Mouse (Mus musculus): Measurements from ENCODE around the gene Gm49776. TPM values are rescaled to one million over a fixed set of nuclear protein-coding genes. Genes with fewer than 3 reads are reported as not detected.

Gene Gm49776
- polyA plus RNA-seq, 1 experiment from 2014 or later = not detected

- no peaks in the 10 kb centered on the region for H3K9me3 ChIP-seq (ENCODE audit: control insufficient read depth, low read length)
- ATAC-seq (ENCODE audit: low FRiP score) (no peak), DNase-seq (ENCODE audit: low spot score, missing footprints) (no peak)
- peaks cover 39% of the 10 kb centered on the region for H3K36me3 ChIP-seq (ENCODE audit: control insufficient read depth, insufficient read depth, low read length)
- H3K4me1 ChIP-seq (ENCODE audit: control insufficient read depth, insufficient read depth, low read length) = peaks cover 18% of the 10 kb centered on the region
- H3K4me2 ChIP-seq = no peak overlapping the region
- no peak overlapping the region for H3K27ac ChIP-seq (ENCODE audit: low read depth, low read length)
- WGBS = 86% methylated on average over 6 of the region's 6 CpGs
- H3K27me3 ChIP-seq (ENCODE audit: control insufficient read depth, insufficient read depth, low read length) = no peaks in the 10 kb centered on the region
- H3K9ac ChIP-seq (ENCODE audit: low read length) = no peak overlapping the region
- H3K4me3 ChIP-seq (ENCODE audit: low read depth, low read length) = no peak overlapping the region
These were observed 5.4 kb downstream of the Gm49776 start for GRCm38 (mm10) chr16:18252736-18253135.

DNA sequence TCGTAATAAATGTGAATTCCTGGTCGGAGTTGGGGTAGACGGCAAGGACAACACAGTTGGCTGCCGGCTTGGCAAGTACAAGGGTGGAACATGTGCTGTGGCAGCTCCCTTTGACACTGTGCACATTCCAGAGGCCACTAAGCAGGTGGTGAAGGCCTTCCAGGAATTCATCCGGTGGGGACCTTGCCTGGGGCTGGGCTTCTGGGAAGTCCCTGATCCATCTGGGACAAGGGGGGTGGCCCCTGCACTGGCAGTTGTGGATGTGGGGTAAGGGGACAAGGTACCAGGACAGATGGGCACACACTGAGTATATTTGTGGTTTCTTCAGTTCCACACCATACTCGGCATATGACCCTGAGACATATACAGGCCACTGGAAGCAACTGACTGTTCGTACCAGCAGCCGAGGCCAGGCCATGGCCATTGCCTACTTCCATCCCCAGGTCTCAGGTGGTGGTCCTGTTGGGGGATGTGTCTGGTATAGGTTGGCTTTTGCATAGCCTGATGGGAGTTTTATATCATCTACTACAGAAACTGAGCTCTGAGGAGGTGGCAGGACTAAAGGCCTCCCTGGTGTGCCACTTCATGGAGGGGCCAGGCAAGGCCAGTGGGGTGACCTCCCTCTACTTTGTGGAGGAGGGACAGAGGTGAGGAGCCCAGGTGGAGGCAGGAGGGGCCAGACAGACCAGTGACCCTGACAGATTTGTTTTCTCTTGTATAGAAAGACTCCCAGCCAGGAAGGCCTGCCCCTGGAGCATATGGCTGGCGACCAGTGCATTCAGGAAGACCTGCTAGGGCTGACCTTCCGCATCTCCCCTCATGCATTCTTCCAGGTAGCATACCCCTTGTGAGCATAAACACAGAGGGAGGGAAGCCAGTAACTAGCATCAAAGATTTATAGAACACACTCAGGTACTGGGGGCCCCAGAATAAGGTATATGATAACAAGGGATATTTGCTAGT lies 7.0 kb downstream of the Gm49776 start:
- Histone ChIP-seq H3K4me2 (peak overlapping the region; percentile 92), H3K4me1 (ENCODE audit: control insufficient read depth, insufficient read depth, low read length) (peaks cover 28% of the 10 kb centered on the region), H3K27ac (ENCODE audit: low read depth, low read length) (0 out of 2 replicates have a peak overlapping the region, but pooled peaks have one; percentile 6), H3K4me3 (ENCODE audit: low read depth, low read length) (0 out of 2 replicates have a peak overlapping the region, but pooled peaks have one; percentile 15), H3K36me3 (ENCODE audit: control insufficient read depth, insufficient read depth, low read length) (peaks cover 30% of the 10 kb centered on the region), H3K27me3 (ENCODE audit: control insufficient read depth, insufficient read depth, low read length) (no peaks in the 10 kb centered on the region), H3K9ac (ENCODE audit: low read length) (peak overlapping the region; percentile 93; the same call in 1 of the 2 replicates), H3K9me3 (ENCODE audit: control insufficient read depth, low read length) (no peaks in the 10 kb centered on the region)
- 76% methylated on average over 10 of the region's 10 CpGs for WGBS
- DNase-seq (ENCODE audit: low spot score, missing footprints) = peak; percentile 89
- ATAC-seq (ENCODE audit: low FRiP score) = no peak

DNA sequence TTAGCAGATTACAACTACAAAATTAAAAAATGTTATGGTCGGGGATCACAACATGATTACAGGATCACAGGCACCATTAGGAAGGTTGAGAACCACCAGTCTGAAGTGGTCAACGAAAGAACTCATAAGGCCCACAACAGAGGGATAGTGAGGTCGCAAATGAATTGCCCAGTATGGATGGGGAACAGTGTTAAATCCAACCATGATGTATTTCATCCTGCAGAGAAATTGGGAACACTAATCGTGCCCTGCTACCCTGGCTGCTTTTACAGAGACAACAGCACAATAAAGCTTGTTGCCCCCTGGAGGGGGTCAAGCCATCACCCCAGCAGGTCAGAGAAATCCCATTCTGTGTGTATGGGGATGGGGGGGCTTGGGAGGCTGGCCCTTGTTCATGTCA lies 7.9 kb downstream of the Gm49776 start:
- no peak for DNase-seq (ENCODE audit: low spot score, missing footprints)
- Histone ChIP-seq H3K36me3 (ENCODE audit: control insufficient read depth, insufficient read depth, low read length) (peaks cover 36% of the 10 kb centered on the region), H3K4me2 (peak overlapping the region; percentile 92), H3K4me1 (ENCODE audit: control insufficient read depth, insufficient read depth, low read length) (peaks cover 30% of the 10 kb centered on the region), H3K9me3 (ENCODE audit: control insufficient read depth, low read length) (no peaks in the 10 kb centered on the region), H3K9ac (ENCODE audit: low read length) (peak overlapping the region; percentile 93), H3K27ac (ENCODE audit: low read depth, low read length) (no peak overlapping the region), H3K4me3 (ENCODE audit: low read depth, low read length) (peak overlapping the region; percentile 96), H3K27me3 (ENCODE audit: control insufficient read depth, insufficient read depth, low read length) (no peaks in the 10 kb centered on the region)
- no peak for ATAC-seq (ENCODE audit: low FRiP score)
- WGBS = 54% methylated on average over 4 of the region's 4 CpGs

- peaks cover 43% of the 10 kb centered on the region for H3K36me3 ChIP-seq (ENCODE audit: control insufficient read depth, insufficient read depth, low read length)
- 9% methylated on average over 27 of the region's 27 CpGs for WGBS
- no peak for DNase-seq (ENCODE audit: low spot score, missing footprints)
- H3K4me3 ChIP-seq (ENCODE audit: low read depth, low read length) = peak overlapping the region; percentile 96
- no peaks in the 10 kb centered on the region for H3K27me3 ChIP-seq (ENCODE audit: control insufficient read depth, insufficient read depth, low read length)
- peak; percentile 19 for ATAC-seq (ENCODE audit: low FRiP score)
- H3K4me2 ChIP-seq = peak overlapping the region; percentile 92
- peak overlapping the region; percentile 93 for H3K9ac ChIP-seq (ENCODE audit: low read length)
- no peaks in the 10 kb centered on the region for H3K9me3 ChIP-seq (ENCODE audit: control insufficient read depth, low read length)
- peaks cover 30% of the 10 kb centered on the region for H3K4me1 ChIP-seq (ENCODE audit: control insufficient read depth, insufficient read depth, low read length)
- peak overlapping the region; percentile 82 for H3K27ac ChIP-seq (ENCODE audit: low read depth, low read length)
These were observed 8.7 kb downstream of the Gm49776 start for GRCm38 (mm10) chr16:18249364-18249967.

- Histone ChIP-seq H3K27me3 (ENCODE audit: control insufficient read depth, insufficient read depth, low read length) (no peaks in the 10 kb centered on the region), H3K4me3 (ENCODE audit: low read depth, low read length) (peak within 1 kb of the TSS; percentile 96), H3K4me2 (peak within 1 kb of the TSS; percentile 92), H3K27ac (ENCODE audit: low read depth, low read length) (peak within 1 kb of the TSS; percentile 82), H3K36me3 (ENCODE audit: control insufficient read depth, insufficient read depth, low read length) (peaks cover 38% of the 10 kb centered on the region), H3K9me3 (ENCODE audit: control insufficient read depth, low read length) (no peaks in the 10 kb centered on the region), H3K9ac (ENCODE audit: low read length) (peak within 1 kb of the TSS; percentile 98), H3K4me1 (ENCODE audit: control insufficient read depth, insufficient read depth, low read length) (peaks cover 30% of the 10 kb centered on the region)
- under 1% methylated on average over 100 of the region's 102 CpGs for WGBS
- ATAC-seq (ENCODE audit: low FRiP score) (peak; percentile 96), DNase-seq (ENCODE audit: low spot score, missing footprints) (peak; percentile 100)
These were observed 9.4 kb downstream of the Gm49776 start, which contains the start of the genes Trmt2a and Ranbp1 for GRCm38 (mm10) chr16:18248433-18249363. Gene Trmt2a, plus strand, starts transcription at chr16:18248679. Gene Ranbp1, minus strand, starts transcription at chr16:18248732.

DNA sequence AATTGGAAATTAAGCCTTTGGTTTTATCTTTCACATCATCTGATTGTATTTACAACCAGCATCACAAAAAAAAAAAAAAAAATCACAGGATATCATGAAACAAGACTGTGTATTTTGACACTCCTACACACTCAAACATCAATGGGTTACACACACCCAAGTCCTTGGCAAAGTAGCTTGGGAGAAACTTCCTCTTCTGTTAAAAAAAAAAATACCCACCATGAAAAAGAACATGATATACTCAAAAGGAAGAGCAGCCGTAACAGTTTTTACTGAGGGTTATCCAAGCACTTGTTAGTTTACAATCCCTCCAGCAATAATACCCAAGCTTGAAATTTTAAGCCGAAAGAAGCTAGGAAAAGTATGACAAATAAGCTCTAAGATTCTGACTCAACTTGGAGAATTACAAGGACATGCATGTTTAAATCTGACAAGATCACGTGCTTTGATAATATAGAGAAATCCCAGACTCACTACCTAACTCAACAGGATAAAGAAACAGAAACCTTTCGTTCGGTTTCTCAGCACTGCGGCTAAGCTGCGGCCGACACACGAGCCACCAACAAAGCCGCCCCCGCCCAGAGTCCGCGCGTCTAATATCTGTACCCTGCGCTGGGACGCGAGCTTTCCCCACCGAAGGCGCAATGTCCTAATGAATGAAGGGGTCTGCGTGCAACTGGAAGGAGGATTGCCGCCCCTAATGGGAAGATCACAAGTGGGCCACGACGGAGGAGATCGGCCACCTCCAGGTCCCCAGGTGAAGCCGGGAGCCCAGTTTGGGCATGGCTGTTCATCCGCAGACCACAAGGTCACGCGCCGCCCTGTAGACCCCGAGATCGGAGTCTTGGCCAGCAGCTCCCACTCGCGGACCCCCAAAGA lies 10.4 kb downstream of the Gm49776 start:
- peak; percentile 95 for DNase-seq (ENCODE audit: low spot score, missing footprints)
- no peak for ATAC-seq (ENCODE audit: low FRiP score)
- Histone ChIP-seq H3K9ac (ENCODE audit: low read length) (peak overlapping the region; percentile 98), H3K4me2 (peak overlapping the region; percentile 92), H3K9me3 (ENCODE audit: control insufficient read depth, low read length) (no peaks in the 10 kb centered on the region), H3K27ac (ENCODE audit: low read depth, low read length) (peak overlapping the region; percentile 80), H3K4me3 (ENCODE audit: low read depth, low read length) (peak overlapping the region; percentile 96), H3K4me1 (ENCODE audit: control insufficient read depth, insufficient read depth, low read length) (peaks cover 30% of the 10 kb centered on the region), H3K36me3 (ENCODE audit: control insufficient read depth, insufficient read depth, low read length) (peaks cover 34% of the 10 kb centered on the region), H3K27me3 (ENCODE audit: control insufficient read depth, insufficient read depth, low read length) (no peaks in the 10 kb centered on the region)
- WGBS = 1% methylated on average over 33 of the region's 33 CpGs

- DNase-seq (ENCODE audit: low spot score, missing footprints) (no peak), ATAC-seq (ENCODE audit: low FRiP score) (no peak)
- Histone ChIP-seq H3K4me2 (no peak overlapping the region), H3K9ac (ENCODE audit: low read length) (no peak overlapping the region), H3K4me1 (ENCODE audit: control insufficient read depth, insufficient read depth, low read length) (peaks cover 3% of the 10 kb centered on the region; the same call in 1 of the 2 replicates), H3K36me3 (ENCODE audit: control insufficient read depth, insufficient read depth, low read length) (peaks cover 51% of the 10 kb centered on the region), H3K9me3 (ENCODE audit: control insufficient read depth, low read length) (no peaks in the 10 kb centered on the region), H3K27me3 (ENCODE audit: control insufficient read depth, insufficient read depth, low read length) (no peaks in the 10 kb centered on the region), H3K4me3 (ENCODE audit: low read depth, low read length) (no peak overlapping the region), H3K27ac (ENCODE audit: low read depth, low read length) (no peak overlapping the region)
- WGBS = 90% methylated on average over 10 of the region's 10 CpGs
These were observed 16.5 kb downstream of the Gm49776 start for GRCm38 (mm10) chr16:18241581-18241980.

All from midbrain, embryonic 11.5 days (tissue).